Mouse (Mus musculus): ENCODE results near the gene Ckap4. TPM values are rescaled to one million over a fixed set of nuclear protein-coding genes. Genes with fewer than 3 reads are reported as not detected.

Gene Ckap4
- polyA plus RNA-seq (2015; fragmentation: Nextera tagmentation; extraction: Ambion mirVana) = 55.7 and 59.2 TPM in 2 replicates

DNA sequence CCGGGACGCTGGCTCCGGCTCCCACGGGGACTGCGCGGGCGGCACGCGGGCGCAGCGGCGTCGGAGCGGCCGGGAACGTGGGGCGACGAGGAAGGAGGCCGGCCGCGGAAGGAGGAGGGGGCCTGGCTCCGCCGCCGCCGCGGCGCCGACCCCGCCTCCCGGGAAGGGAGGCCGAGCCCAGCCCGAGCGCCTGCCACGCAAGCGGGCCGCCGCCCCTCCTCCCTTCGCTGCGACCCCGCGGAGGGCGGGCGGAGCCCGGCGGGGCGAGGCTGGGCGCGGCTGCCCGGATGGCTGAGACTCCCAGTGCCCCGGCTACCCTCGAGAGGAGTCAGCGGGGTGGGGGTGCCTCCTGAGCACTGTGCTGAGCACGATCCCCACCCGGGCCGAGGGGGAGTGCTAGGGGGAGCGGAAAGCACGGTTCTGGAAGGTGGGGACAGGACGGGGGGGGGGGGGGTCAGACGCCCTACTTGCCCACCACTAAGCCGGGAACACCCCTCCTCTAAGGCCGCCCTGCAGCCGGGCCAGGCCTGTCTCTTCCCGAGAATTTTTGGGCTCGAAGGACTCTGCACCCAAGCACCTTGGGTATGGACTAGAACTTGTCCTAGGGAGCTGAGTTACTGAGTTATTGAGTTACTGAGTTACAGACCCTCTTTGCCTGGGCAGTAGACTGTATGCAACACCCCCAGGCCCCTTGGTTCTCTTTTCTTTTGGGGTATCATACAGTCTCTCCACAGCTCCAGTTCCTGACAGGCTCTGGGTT, at the start of gene Ckap4:
TSS of gene Ckap4 (minus strand) at position 151 of the 760 bp plus-strand sequence.
- ATAC-seq (ENCODE audit: low FRiP score, low TSS enrichment) (peak; percentile 80), DNase-seq (ENCODE audit: low spot score) (peak; percentile 83)
- H3K9ac ChIP-seq (ENCODE audit: low read length) = peak within 1 kb of the TSS; percentile 94
- no peaks in the 10 kb centered on the region for H3K27me3 ChIP-seq (ENCODE audit: control insufficient read depth, insufficient read depth, low read length)
- peaks cover 15% of the 10 kb centered on the region for H3K4me1 ChIP-seq (replicated peaks; ENCODE audit: control insufficient read depth, insufficient read depth)
- H3K4me3 ChIP-seq (ENCODE audit: low read depth, low read length) = peak within 1 kb of the TSS; percentile 82
- 1% methylated on average over 22 of the region's 64 CpGs for WGBS
- peak within 1 kb of the TSS; percentile 94 for H3K27ac ChIP-seq (replicated peaks)
- TF ChIP-seq EP300 (optimal IDR thresholded peaks at IDR 0.05) (no peak), CTCF (IDR thresholded peaks at IDR 0.05; ENCODE audit: low read depth) (no peak)
- 0 out of 2 replicates have a peak, but pooled peaks cover 3% of the 10 kb centered on the region for H3K36me3 ChIP-seq (ENCODE audit: control insufficient read depth, insufficient read depth, low read length)
- H3K9me3 ChIP-seq (ENCODE audit: control insufficient read depth, low read length) = no peaks in the 10 kb centered on the region
- H3K4me2 ChIP-seq (replicated peaks; ENCODE audit: low read depth) = peak within 1 kb of the TSS; percentile 93

DNA sequence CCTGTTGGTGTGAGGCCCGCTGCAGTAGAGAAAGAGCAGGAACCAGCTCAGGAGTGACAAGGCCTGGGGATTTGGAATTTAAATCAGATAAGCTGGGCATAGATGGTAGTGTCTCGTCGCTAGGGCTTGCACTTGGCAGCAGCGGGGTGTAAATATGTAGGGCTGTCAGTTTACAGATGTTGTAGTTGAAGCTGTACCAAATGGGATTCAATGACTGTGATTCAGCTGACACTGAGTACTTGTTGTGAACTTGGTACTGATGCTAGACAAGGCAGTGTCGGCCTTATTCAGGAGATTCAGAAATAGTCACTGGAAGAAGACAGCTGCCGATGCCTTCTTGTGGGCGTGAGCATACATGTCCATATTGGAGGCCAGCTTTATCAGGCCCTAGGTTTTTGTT, 48.4 kb upstream of the Ckap4 start:
- Histone ChIP-seq H3K27me3 (ENCODE audit: control insufficient read depth, insufficient read depth, low read length) (no peaks in the 10 kb centered on the region), H3K4me1 (replicated peaks; ENCODE audit: control insufficient read depth, insufficient read depth) (peaks cover 4% of the 10 kb centered on the region; the same call in 1 of the 2 replicates), H3K4me3 (ENCODE audit: low read depth, low read length) (no peak overlapping the region), H3K9me3 (ENCODE audit: control insufficient read depth, low read length) (no peaks in the 10 kb centered on the region), H3K9ac (ENCODE audit: low read length) (no peak overlapping the region), H3K4me2 (replicated peaks; ENCODE audit: low read depth) (no peak overlapping the region), H3K36me3 (ENCODE audit: control insufficient read depth, insufficient read depth, low read length) (no peaks in the 10 kb centered on the region), H3K27ac (replicated peaks) (no peak overlapping the region)
- ATAC-seq (ENCODE audit: low FRiP score, low TSS enrichment) (no peak), DNase-seq (ENCODE audit: low spot score) (no peak)
- 74% methylated on average over 7 of the region's 7 CpGs for WGBS
- TF ChIP-seq EP300 (optimal IDR thresholded peaks at IDR 0.05) (no peak), CTCF (IDR thresholded peaks at IDR 0.05; ENCODE audit: low read depth) (no peak)

DNA sequence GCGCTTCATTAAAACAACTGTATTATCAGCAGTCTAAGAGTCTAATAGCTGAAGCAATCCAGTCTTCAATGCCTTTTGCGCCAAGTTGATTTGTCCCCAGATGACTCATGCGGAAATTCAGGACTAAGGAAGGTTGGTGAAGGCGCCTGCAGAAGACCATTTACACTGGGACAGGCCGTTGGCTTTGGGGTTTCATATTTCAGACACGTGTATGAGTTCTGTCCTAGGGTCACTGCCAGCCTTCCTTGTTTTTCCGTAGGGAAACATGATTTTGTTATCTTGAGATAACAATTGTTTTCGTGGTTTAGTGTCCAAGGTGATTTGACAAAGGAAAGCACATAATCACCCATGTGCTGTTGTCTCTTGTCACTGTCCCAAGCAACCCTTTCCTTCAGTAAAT, 47.3 kb upstream of the Ckap4 start:
- 52% methylated on average over 8 of the region's 8 CpGs for WGBS

DNA sequence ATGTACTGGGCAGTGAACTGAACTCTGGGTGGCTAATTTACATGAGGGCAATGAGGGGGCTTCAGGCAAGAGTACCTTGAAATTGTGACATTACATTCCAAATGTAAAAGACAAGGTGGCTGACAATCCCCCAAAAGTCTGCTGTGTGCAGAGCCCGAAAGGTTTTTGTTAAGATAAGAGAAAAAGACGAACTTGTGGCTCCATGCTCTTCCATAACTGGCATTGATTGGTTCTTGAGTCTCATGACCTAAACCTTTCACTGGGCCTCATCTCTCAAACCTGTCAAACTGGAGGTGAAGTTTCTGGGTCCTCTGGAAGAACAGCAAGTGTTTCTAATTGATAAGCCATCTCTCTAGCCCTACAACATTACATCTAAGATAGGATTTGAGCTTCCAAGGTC, 45.7 kb upstream of the Ckap4 start:
- WGBS = 67% methylated on average over 2 of the region's 2 CpGs
- Histone ChIP-seq H3K36me3 (ENCODE audit: control insufficient read depth, insufficient read depth, low read length) (no peaks in the 10 kb centered on the region), H3K4me1 (replicated peaks; ENCODE audit: control insufficient read depth, insufficient read depth) (peaks cover 4% of the 10 kb centered on the region; the same call in 1 of the 2 replicates), H3K4me2 (replicated peaks; ENCODE audit: low read depth) (no peak overlapping the region), H3K27ac (replicated peaks) (no peak overlapping the region), H3K9ac (ENCODE audit: low read length) (no peak overlapping the region), H3K4me3 (ENCODE audit: low read depth, low read length) (no peak overlapping the region), H3K27me3 (ENCODE audit: control insufficient read depth, insufficient read depth, low read length) (no peaks in the 10 kb centered on the region), H3K9me3 (ENCODE audit: control insufficient read depth, low read length) (no peaks in the 10 kb centered on the region)
- DNase-seq (ENCODE audit: low spot score) (no peak), ATAC-seq (ENCODE audit: low FRiP score, low TSS enrichment) (no peak)
- TF ChIP-seq EP300 (optimal IDR thresholded peaks at IDR 0.05) (no peak), CTCF (IDR thresholded peaks at IDR 0.05; ENCODE audit: low read depth) (no peak)

More for the DNA sequence above, 47.3 kb upstream of the Ckap4 start:
- Histone ChIP-seq H3K4me1 (replicated peaks; ENCODE audit: control insufficient read depth, insufficient read depth) (peaks cover 4% of the 10 kb centered on the region; the same call in 1 of the 2 replicates), H3K9ac (ENCODE audit: low read length) (no peak overlapping the region), H3K9me3 (ENCODE audit: control insufficient read depth, low read length) (no peaks in the 10 kb centered on the region), H3K4me3 (ENCODE audit: low read depth, low read length) (no peak overlapping the region), H3K27ac (replicated peaks) (no peak overlapping the region), H3K27me3 (ENCODE audit: control insufficient read depth, insufficient read depth, low read length) (no peaks in the 10 kb centered on the region), H3K36me3 (ENCODE audit: control insufficient read depth, insufficient read depth, low read length) (no peaks in the 10 kb centered on the region), H3K4me2 (replicated peaks; ENCODE audit: low read depth) (no peak overlapping the region)
- no peak for ATAC-seq (ENCODE audit: low FRiP score, low TSS enrichment)
- DNase-seq (ENCODE audit: low spot score) = no peak
- TF ChIP-seq EP300 (optimal IDR thresholded peaks at IDR 0.05) (no peak), CTCF (IDR thresholded peaks at IDR 0.05; ENCODE audit: low read depth) (no peak)

DNA sequence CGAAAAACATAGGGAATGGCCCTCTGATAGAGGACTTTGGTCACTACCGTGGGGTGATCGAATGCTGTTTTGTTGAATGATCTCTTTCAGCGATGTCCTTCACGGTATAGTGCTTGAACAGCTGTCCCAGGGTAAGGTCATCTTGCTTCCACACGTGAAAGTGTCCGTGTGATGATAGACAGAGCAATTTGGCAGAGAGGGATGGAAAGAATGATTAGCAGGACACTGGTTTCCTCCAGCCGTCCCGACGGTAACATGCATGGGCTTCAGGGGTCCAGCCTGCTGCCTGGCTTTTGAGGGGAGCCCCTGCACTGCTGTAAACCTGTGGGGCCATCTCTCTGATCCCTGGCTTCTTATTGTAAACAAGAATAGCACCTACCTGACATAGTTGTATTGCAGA, 44.9 kb upstream of the Ckap4 start:
- Histone ChIP-seq H3K27me3 (ENCODE audit: control insufficient read depth, insufficient read depth, low read length) (no peaks in the 10 kb centered on the region), H3K4me3 (ENCODE audit: low read depth, low read length) (no peak overlapping the region), H3K9ac (ENCODE audit: low read length) (no peak overlapping the region), H3K27ac (replicated peaks) (no peak overlapping the region), H3K9me3 (ENCODE audit: control insufficient read depth, low read length) (no peaks in the 10 kb centered on the region), H3K4me2 (replicated peaks; ENCODE audit: low read depth) (no peak overlapping the region), H3K36me3 (ENCODE audit: control insufficient read depth, insufficient read depth, low read length) (no peaks in the 10 kb centered on the region), H3K4me1 (replicated peaks; ENCODE audit: control insufficient read depth, insufficient read depth) (peaks cover 4% of the 10 kb centered on the region; the same call in 1 of the 2 replicates)
- DNase-seq (ENCODE audit: low spot score) (no peak), ATAC-seq (ENCODE audit: low FRiP score, low TSS enrichment) (no peak)
- TF ChIP-seq CTCF (IDR thresholded peaks at IDR 0.05; ENCODE audit: low read depth) (no peak), EP300 (optimal IDR thresholded peaks at IDR 0.05) (no peak)
- 80% methylated on average over 10 of the region's 10 CpGs for WGBS
